Mouse (Mus musculus): ENCODE results near the gene Slc25a1. TPM values are rescaled to one million over a fixed set of nuclear protein-coding genes. Genes with fewer than 3 reads are reported as not detected.

The Slc25a1 gene
- polyA plus RNA-seq, 1 experiment from 2014 or later: 82.8 TPM

GRCm38 (mm10) chr16:17896091-17896490 is 31.9 kb downstream of the Slc25a1 start:
- H3K36me3 ChIP-seq (ENCODE audit: inconsistent target): peaks cover 9% of the 10 kb centered on the region
- H3K4me3 ChIP-seq (ENCODE audit: inconsistent target): no peak overlapping the region
- H3K27ac ChIP-seq: no peak overlapping the region
- peaks cover under 1% of the 10 kb centered on the region; the same call in 1 of the 2 replicates for H3K79me2 ChIP-seq (ENCODE audit: inconsistent target)

DNA sequence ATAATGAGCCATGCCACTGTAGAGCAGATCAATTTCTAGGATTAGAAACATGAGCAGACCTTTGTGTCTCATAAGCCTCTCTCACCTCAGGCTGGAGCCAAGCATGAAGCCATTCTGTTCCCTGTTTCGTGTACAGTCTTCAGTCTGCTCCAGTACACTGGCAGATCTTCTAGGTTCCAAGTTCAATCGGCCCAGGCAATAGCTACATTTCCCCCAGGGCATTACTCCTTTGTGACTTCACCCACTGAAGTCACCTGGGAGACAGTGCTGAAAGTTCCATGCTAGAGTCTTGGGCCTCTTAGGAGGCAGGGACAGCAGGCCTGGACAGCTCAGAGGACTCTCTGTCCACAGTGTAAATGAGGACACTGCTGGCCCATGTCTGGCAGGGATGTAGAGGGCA is 34.1 kb downstream of the Slc25a1 start, which contains the start of gene Tssk1:
Gene Tssk1 (plus strand): TSS at position 301 of the 400 bp plus-strand sequence.
- peaks cover 21% of the 10 kb centered on the region for H3K79me2 ChIP-seq (ENCODE audit: inconsistent target)
- WGBS (ENCODE audit: missing documents): 93% methylated on average over 2 of the region's 2 CpGs
- H3K4me3 ChIP-seq (ENCODE audit: inconsistent target): no peak within 1 kb of the TSS
- H3K36me3 ChIP-seq (ENCODE audit: inconsistent target): no peaks in the 10 kb centered on the region
- no peak within 1 kb of the TSS for H3K27ac ChIP-seq

DNA sequence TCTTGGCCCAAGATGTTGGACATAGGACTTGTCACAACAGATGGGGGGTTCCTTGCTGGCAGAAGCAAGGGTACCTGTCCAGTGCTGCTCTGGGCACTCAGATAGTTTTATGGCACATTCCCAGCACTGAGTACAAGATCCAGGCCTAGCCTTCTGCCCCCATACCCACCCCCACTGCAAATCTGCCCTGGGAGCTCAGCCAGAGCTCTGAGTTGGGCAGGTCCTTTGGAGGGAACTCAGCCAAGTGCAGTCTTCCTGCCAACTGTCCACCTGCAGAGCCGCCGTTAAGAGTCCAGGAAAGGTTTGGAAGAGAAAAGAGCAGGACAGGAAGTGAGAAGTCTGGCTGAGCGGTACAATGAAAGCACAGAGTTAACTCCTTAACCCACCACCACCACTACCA is 35.4 kb downstream of the Slc25a1 start:
- WGBS (ENCODE audit: missing documents): 52% methylated on average over 3 of the region's 3 CpGs
- H3K4me3 ChIP-seq (ENCODE audit: inconsistent target): no peak overlapping the region
- peaks cover 34% of the 10 kb centered on the region for H3K79me2 ChIP-seq (ENCODE audit: inconsistent target)
- H3K36me3 ChIP-seq (ENCODE audit: inconsistent target): no peaks in the 10 kb centered on the region
- H3K27ac ChIP-seq: no peak overlapping the region

DNA sequence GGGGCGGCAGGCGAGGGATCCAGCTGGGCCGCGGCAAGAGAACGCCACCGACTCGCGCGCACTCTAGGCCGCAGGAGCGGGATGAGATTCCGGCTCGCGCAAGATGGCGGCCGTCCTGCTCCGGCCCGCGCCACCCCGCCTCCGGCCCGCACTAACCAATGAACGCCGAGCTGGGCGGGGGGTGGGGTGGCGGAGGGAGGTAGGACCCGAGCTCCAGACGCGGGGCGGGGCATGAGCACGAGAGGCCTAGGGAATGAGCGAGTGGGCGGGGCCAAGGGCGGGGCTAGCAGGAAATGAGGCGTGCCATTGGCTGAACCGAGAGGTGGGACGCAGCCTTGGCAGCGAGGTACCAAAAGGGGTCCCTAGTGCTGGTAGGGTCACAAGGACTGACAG is 36.5 kb downstream of the Slc25a1 start, which contains the start of gene Gm20518:
Gene Gm20518 (minus strand): TSS at position 105 of the 393 bp plus-strand sequence.
- Histone ChIP-seq H3K4me3 (ENCODE audit: inconsistent target) (peak within 1 kb of the TSS; percentile 55), H3K27ac (no peak within 1 kb of the TSS), H3K36me3 (ENCODE audit: inconsistent target) (no peaks in the 10 kb centered on the region), H3K79me2 (ENCODE audit: inconsistent target) (peaks cover 45% of the 10 kb centered on the region)
- under 1% methylated on average over 23 of the region's 38 CpGs for WGBS (ENCODE audit: missing documents)

DNA sequence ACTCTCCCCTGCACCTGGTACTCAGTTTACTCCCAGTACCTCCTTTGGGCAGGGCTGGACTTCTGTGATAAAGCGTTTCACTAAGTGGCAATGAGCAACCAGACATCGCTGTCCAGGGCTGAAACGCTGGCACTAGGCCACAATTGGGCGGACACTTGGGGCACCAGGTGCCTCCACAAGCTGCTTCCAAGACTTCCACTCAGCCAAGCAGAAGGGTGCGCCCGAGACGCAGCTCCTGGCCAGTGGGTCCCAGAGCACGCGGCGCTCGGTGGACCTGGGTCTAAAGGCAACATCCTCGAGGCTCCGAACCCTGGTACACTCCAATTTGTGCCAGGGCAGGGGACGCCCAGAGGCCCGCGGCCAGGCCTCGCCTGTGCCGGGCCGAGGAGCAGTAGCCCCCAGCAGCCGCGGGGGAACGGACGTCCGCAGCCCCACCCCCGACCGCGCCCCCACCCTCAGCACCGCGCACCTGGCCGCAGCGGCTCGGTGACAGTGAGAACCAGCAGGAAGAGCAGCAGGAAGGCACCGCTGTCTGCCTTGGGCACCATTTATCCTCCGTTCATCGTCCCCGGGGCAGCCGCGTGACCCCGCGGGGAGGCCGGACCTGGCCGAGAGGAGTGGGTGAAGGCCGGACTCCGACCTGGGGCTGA is 37.0 kb downstream of the Slc25a1 start:
- Histone ChIP-seq H3K36me3 (ENCODE audit: inconsistent target) (no peaks in the 10 kb centered on the region), H3K4me3 (ENCODE audit: inconsistent target) (peak overlapping the region; percentile 55), H3K79me2 (ENCODE audit: inconsistent target) (peaks cover 50% of the 10 kb centered on the region), H3K27ac (no peak overlapping the region)
- 0% methylated on average over 40 of the region's 44 CpGs for WGBS (ENCODE audit: missing documents)

- 82% methylated on average over 2 of the region's 2 CpGs for WGBS (ENCODE audit: missing documents)
- no peak overlapping the region for H3K27ac ChIP-seq
- H3K4me3 ChIP-seq (ENCODE audit: inconsistent target): peak overlapping the region; percentile 55
- peaks cover 57% of the 10 kb centered on the region for H3K79me2 ChIP-seq (ENCODE audit: inconsistent target)
- no peaks in the 10 kb centered on the region for H3K36me3 ChIP-seq (ENCODE audit: inconsistent target)
Measured at GRCm38 (mm10) chr16:17890342-17890727, 37.7 kb downstream of the Slc25a1 start.

GRCm38 (mm10) chr16:17889689-17890341 is 38.2 kb downstream of the Slc25a1 start:
- H3K79me2 ChIP-seq (ENCODE audit: inconsistent target): peaks cover 62% of the 10 kb centered on the region
- WGBS (ENCODE audit: missing documents): 87% methylated on average over 5 of the region's 6 CpGs
- no peak overlapping the region for H3K4me3 ChIP-seq (ENCODE audit: inconsistent target)
- H3K27ac ChIP-seq: no peak overlapping the region
- H3K36me3 ChIP-seq (ENCODE audit: inconsistent target): no peaks in the 10 kb centered on the region

GRCm38 (mm10) chr16:17884116-17884515 is 43.9 kb downstream of the Slc25a1 start:
- no peaks in the 10 kb centered on the region for H3K36me3 ChIP-seq (ENCODE audit: inconsistent target)
- H3K4me3 ChIP-seq (ENCODE audit: inconsistent target): no peak overlapping the region
- 96% methylated on average over 6 of the region's 6 CpGs for WGBS (ENCODE audit: missing documents)
- H3K79me2 ChIP-seq (ENCODE audit: inconsistent target): peaks cover 100% of the 10 kb centered on the region
- no peak overlapping the region for H3K27ac ChIP-seq

DNA sequence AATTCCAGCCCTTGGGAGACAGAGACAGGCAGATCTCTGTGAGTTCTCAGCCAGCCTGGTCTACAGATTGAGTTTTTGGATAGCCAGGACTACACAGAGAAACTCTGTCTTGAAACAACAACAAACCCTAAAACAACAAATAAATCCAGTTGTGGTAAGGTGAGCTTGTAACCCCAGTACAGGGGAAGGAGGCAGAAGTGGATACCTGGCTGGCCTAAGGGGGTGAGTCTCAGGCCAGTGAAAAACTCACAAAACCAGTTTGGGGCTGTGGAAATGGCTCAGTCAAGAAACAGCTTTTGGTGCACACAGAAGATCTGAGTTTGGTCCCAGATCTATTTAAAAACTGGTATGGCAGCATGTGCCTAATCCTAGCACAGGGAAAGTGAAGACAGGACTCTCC is 45.8 kb downstream of the Slc25a1 start:
- H3K36me3 ChIP-seq (ENCODE audit: inconsistent target): no peaks in the 10 kb centered on the region
- no peak overlapping the region for H3K27ac ChIP-seq
- H3K4me3 ChIP-seq (ENCODE audit: inconsistent target): no peak overlapping the region
- H3K79me2 ChIP-seq (ENCODE audit: inconsistent target): peaks cover 100% of the 10 kb centered on the region

DNA sequence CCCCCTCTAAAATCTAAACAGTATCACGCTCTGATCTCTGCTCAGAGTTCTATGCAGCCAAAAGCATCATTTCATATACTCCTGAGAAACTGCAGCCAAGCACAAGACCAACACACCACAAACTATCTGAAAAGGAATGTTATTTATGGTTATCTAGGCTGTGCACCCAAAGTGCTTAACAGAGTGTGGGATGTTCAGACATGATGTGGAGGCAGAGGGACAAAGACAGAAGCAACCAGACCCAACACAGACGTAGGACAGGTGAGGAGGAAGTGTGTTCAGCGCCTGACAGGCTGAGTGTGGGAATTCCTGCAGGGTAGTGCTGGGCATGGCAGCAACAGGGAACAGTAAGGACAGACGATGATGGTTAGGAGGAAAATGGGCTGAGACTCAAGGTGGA is 48.4 kb downstream of the Slc25a1 start:
- Histone ChIP-seq H3K4me3 (ENCODE audit: inconsistent target) (no peak overlapping the region), H3K27ac (no peak overlapping the region), H3K36me3 (ENCODE audit: inconsistent target) (no peaks in the 10 kb centered on the region), H3K79me2 (ENCODE audit: inconsistent target) (peaks cover 100% of the 10 kb centered on the region)
- WGBS (ENCODE audit: missing documents): 98% methylated on average over 4 of the region's 4 CpGs

DNA sequence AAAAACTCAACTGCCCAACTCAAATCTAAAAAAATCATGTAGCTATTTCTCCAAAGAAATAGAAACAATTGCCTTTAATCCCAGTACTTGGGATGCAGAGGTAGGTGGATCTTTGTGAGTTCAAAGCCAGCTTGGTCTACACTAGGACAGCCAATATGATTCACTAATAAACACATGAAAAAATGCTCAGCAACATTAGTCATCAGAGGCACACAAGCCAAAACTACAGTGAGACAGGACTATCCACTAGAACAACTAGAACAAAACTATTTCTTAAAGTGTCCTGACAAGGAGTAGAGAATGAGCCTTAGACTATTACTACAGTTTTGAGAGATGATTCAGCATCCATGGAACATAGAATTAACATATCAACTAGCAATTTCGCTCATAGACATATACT is 51.9 kb downstream of the Slc25a1 start:
- Histone ChIP-seq H3K36me3 (ENCODE audit: inconsistent target) (0 out of 2 replicates have a peak, but pooled peaks cover 3% of the 10 kb centered on the region), H3K79me2 (ENCODE audit: inconsistent target) (peaks cover 80% of the 10 kb centered on the region), H3K4me3 (ENCODE audit: inconsistent target) (no peak overlapping the region), H3K27ac (no peak overlapping the region)
- WGBS (ENCODE audit: missing documents): 92% methylated on average over 1 of the region's 1 CpGs

Other genes with a start within 250 kb of the Slc25a1 start
- gene Med15, start 195.3 kb downstream of the Slc25a1 start, polyA plus RNA-seq (2018): 71.7 to 97.8 TPM (median 80.8 TPM) in 3 replicates
- gene Klhl22, start 168.6 kb downstream of the Slc25a1 start, polyA plus RNA-seq (2018): 7.1 to 11.2 TPM (median 8.7 TPM) in 3 replicates
- gene Scarf2, start 130.9 kb downstream of the Slc25a1 start, polyA plus RNA-seq (2018): 0.22 to 0.68 TPM (median 0.50 TPM) in 3 replicates
- not detected in 3 replicates for gene B830017H08Rik, start 95.1 kb downstream of the Slc25a1 start, polyA plus RNA-seq (2018)
- gene Car15, start 89.9 kb downstream of the Slc25a1 start, polyA plus RNA-seq (2018): 0.40 to 0.70 TPM (median 0.54 TPM) in 3 replicates
- gene Gm20518, start 36.5 kb downstream of the Slc25a1 start, polyA plus RNA-seq (2018): 0.07 TPM in 1 of 3 replicates, not detected in the others
- not detected in 3 replicates for gene Tssk1, start 34.0 kb downstream of the Slc25a1 start, polyA plus RNA-seq (2018)
- 13.7 to 28.0 TPM (median 27.2 TPM) in 3 replicates for gene Dgcr2, start 29.7 kb downstream of the Slc25a1 start, polyA plus RNA-seq (2018)
- gene Tssk2, start 29.6 kb downstream of the Slc25a1 start, polyA plus RNA-seq (2018): not detected in 3 replicates
- gene Ess2, start 16.9 kb downstream of the Slc25a1 start, polyA plus RNA-seq (2018): 10.8 to 12.0 TPM (median 11.9 TPM) in 3 replicates
- gene Gsc2, start 13.2 kb downstream of the Slc25a1 start, polyA plus RNA-seq (2018): not detected in 3 replicates
- not detected in 3 replicates for gene Vpreb2, start 52.2 kb upstream of the Slc25a1 start, polyA plus RNA-seq (2018)
- gene Dgcr6, start 124.6 kb upstream of the Slc25a1 start, polyA plus RNA-seq (2018): 7.8 to 20.7 TPM (median 20.1 TPM) in 3 replicates
- gene Prodh, start 162.0 kb upstream of the Slc25a1 start, polyA plus RNA-seq (2018): 2.4 to 5.7 TPM (median 3.0 TPM) in 3 replicates
- not detected in 3 replicates for gene Rtn4r, start 199.4 kb upstream of the Slc25a1 start, polyA plus RNA-seq (2018)